Mouse (Mus musculus) CD8-positive naive resting alpha-beta T cell, adult 57 days (primary cell): ENCODE data around the gene Krt222. TPM values are rescaled to one million over a fixed set of nuclear protein-coding genes. Genes with fewer than 3 reads are reported as not detected.

Source experiments
- total RNA-seq: library from RNA; stranded (reverse); gene quantifications from one replicate; pipeline ENCODE4 v1.2.4, GENCODE M21; 2023

Gene Krt222
- not detected for total RNA-seq

DNA sequence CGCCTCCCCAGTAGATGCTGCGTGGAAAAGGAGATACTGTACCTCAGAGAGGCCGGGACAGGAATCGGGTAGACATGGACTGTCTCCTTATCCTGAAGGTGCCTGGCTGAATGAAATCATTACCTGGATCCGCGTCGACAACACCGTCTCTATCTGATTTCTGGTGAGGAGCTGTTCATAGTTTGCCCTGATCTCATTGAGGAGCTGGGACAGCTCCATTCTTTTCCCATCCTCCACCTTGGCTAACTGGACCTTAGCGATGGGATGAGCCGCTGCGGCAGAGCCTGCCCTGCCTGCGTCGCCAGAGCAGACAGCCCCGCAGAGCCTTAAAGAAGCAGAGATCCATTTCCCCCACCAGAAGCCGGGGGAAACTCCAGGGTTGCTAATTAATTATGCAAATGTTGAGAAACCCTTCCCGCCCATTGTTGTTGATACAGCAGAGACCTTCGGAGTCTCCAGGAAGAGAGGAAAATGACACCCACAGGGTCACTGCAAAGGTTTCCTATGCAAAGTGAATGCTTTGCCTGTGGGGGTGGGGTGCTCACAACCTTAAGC is at the start of gene Krt222:
TSS of gene Krt222 (minus strand) at position 266 of the 555 bp plus-strand sequence.

DNA sequence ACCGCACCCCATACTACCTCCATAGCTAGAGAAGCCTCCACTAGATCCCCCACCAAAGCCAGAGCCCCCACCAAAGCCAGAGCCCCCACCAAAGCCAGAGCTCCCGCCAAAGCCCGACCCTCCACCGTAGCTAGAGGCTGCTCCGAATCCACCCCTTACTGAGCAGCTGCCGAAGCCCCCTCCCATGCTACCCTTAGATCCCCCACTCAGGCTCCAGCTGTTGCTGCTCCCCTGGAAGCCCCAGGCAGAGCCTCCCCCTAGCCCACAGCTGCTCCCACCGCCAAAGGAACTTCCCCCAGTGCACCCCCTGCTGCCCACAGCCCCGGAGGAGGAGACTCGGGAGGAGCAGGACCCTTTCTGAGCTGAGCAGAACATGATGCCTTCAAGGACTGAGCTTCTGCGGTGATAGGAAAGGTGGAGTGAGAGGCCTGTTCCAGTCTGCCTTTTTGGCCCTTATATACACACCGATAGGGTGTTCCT is 41.0 kb upstream of the Krt222 start, which contains the start of gene Krt24:
TSS of gene Krt24 (minus strand) at position 430 of the 480 bp plus-strand sequence.

GRCm38 (mm10) chr11:99230261-99231048 is 13.4 kb downstream of the Krt222 start, which contains the start of gene Smarce1:
Gene Smarce1, minus strand, starts transcription at chr11:99231017.

Other genes starting within 250 kb of the Krt222 start
- 7.3 TPM for gene Top2a, start 219.9 kb downstream of the Krt222 start, total RNA-seq
- gene Igfbp4, start 202.8 kb downstream of the Krt222 start, total RNA-seq = 155 TPM
- not detected for gene Tns4, start 154.8 kb downstream of the Krt222 start, total RNA-seq
- gene Ccr7, start 89.0 kb downstream of the Krt222 start, total RNA-seq = 1,542 TPM
- gene Smarce1, start 13.1 kb downstream of the Krt222 start, total RNA-seq = 128 TPM
- gene Krt24, start 41.2 kb upstream of the Krt222 start, total RNA-seq = not detected
- not detected for gene Krt25, start 78.9 kb upstream of the Krt222 start, total RNA-seq
- not detected for gene Krt26, start 93.9 kb upstream of the Krt222 start, total RNA-seq
- not detected for gene Krt27, start 107.0 kb upstream of the Krt222 start, total RNA-seq
- gene Krt28, start 130.8 kb upstream of the Krt222 start, total RNA-seq = not detected
- 1.4 TPM for gene Krt10, start 145.3 kb upstream of the Krt222 start, total RNA-seq
- gene Krt12, start 178.2 kb upstream of the Krt222 start, total RNA-seq = not detected
- gene Krt20, start 194.1 kb upstream of the Krt222 start, total RNA-seq = not detected
- gene Krt23, start 249.1 kb upstream of the Krt222 start, total RNA-seq = not detected